Mouse (Mus musculus): ENCODE results near the gene Rnf17. TPM values are rescaled to one million over a fixed set of nuclear protein-coding genes. Genes with fewer than 3 reads are reported as not detected.

The Rnf17 gene
- polyA plus RNA-seq, 1 experiment from 2014 or later: 1.3 TPM

DNA sequence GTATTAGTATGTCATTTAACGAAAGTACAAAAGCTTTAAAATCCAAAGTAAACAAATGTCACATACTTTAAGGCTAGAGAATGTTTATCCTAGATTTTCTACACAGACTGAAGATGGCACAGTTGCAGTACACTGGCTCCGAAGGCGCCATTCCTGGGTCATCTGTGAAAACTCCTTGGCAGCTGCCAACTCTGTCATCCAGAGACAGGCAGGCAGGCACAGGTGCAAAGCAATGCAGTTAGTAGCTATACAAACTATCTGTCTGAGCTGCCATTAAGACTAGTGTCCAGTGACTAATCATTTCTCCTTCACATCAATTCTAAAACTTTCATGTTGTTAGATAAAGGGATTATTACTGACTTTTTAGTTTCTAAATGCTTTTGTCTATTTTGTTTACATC lies 156.8 kb downstream of the Rnf17 start:
- H3K27ac ChIP-seq: no peak overlapping the region
- no peak overlapping the region for H3K9ac ChIP-seq (ENCODE audit: low read depth, low read length)
- ATAC-seq (replicated peaks; ENCODE audit: low FRiP score, low read depth) (no peak), DNase-seq (ENCODE audit: low spot score) (no peak)
- no peaks in the 10 kb centered on the region for H3K4me1 ChIP-seq (replicated peaks; ENCODE audit: insufficient read depth, low read length)
- no peaks in the 10 kb centered on the region for H3K9me3 ChIP-seq (replicated peaks; ENCODE audit: low read length)
- TF ChIP-seq CTCF (IDR thresholded peaks at IDR 0.05; ENCODE audit: low read depth): no peak
- 87% methylated on average over 3 of the region's 3 CpGs for WGBS
- H3K4me2 ChIP-seq (ENCODE audit: low read length): no peak overlapping the region
- no peaks in the 10 kb centered on the region for H3K27me3 ChIP-seq (ENCODE audit: insufficient read depth, low read length)
- H3K36me3 ChIP-seq (ENCODE audit: insufficient read depth, low read length): peaks cover 5% of the 10 kb centered on the region; the same call in 1 of the 2 replicates
- H3K4me3 ChIP-seq (replicated peaks; ENCODE audit: low read depth, low read length): no peak overlapping the region

DNA sequence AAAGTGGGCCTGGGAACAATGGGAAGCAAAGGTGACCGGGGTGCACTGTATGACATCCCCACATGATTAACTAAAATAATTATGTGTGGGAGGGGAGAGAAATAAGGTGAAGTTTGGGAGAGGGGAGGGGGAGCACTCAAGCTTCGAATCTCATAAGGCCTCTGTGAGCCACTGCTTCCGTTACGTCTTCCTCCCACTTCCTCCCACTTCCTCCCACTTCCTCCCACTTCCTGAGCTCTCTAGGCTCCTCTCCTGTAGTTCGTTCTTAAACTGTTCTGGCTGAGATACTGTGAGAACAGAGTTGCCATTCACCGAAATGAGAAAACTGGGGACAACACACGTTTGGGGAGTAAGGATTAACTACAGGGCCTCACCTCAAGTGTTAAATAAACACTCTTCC lies 165.1 kb downstream of the Rnf17 start:
- Histone ChIP-seq H3K4me1 (replicated peaks; ENCODE audit: insufficient read depth, low read length) (no peaks in the 10 kb centered on the region), H3K36me3 (ENCODE audit: insufficient read depth, low read length) (peaks cover 5% of the 10 kb centered on the region; the same call in 1 of the 2 replicates), H3K4me2 (ENCODE audit: low read length) (peak overlapping the region; percentile 6; the same call in 1 of the 2 replicates), H3K9me3 (replicated peaks; ENCODE audit: low read length) (no peaks in the 10 kb centered on the region), H3K27ac (no peak overlapping the region), H3K4me3 (replicated peaks; ENCODE audit: low read depth, low read length) (no peak overlapping the region), H3K9ac (ENCODE audit: low read depth, low read length) (no peak overlapping the region), H3K27me3 (ENCODE audit: insufficient read depth, low read length) (no peaks in the 10 kb centered on the region)
- WGBS: 34% methylated on average over 7 of the region's 7 CpGs
- ATAC-seq (replicated peaks; ENCODE audit: low FRiP score, low read depth) (no peak), DNase-seq (ENCODE audit: low spot score) (peak; percentile 19)
- TF ChIP-seq CTCF (IDR thresholded peaks at IDR 0.05; ENCODE audit: low read depth): no peak

DNA sequence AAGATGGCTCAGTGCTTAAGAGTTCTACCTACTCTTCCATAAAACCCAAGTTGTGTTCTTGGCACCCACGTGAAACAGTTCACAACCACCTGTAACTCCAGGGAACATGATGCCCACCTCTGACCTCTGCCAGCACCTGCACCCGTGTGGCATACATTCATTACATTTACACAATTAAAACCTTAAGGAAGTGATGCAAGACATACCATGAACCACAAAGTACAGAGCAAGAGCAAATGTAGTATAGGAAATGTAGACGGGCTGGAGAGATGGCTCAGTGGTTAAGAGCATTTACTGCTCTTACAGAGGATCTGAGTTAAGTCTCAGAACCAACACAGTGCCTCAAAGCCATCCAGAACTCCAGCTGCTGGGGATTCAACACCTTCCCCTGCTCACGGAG lies 166.7 kb downstream of the Rnf17 start:
- TF ChIP-seq CTCF (IDR thresholded peaks at IDR 0.05; ENCODE audit: low read depth): no peak
- Histone ChIP-seq H3K4me3 (replicated peaks; ENCODE audit: low read depth, low read length) (no peak overlapping the region), H3K4me2 (ENCODE audit: low read length) (no peak overlapping the region), H3K36me3 (ENCODE audit: insufficient read depth, low read length) (peaks cover under 1% of the 10 kb centered on the region; the same call in 1 of the 2 replicates), H3K9ac (ENCODE audit: low read depth, low read length) (no peak overlapping the region), H3K27ac (no peak overlapping the region), H3K27me3 (ENCODE audit: insufficient read depth, low read length) (no peaks in the 10 kb centered on the region), H3K9me3 (replicated peaks; ENCODE audit: low read length) (no peaks in the 10 kb centered on the region), H3K4me1 (replicated peaks; ENCODE audit: insufficient read depth, low read length) (no peaks in the 10 kb centered on the region)
- ATAC-seq (replicated peaks; ENCODE audit: low FRiP score, low read depth) (no peak), DNase-seq (ENCODE audit: low spot score) (no peak)
- 63% methylated on average over 4 of the region's 4 CpGs for WGBS

DNA sequence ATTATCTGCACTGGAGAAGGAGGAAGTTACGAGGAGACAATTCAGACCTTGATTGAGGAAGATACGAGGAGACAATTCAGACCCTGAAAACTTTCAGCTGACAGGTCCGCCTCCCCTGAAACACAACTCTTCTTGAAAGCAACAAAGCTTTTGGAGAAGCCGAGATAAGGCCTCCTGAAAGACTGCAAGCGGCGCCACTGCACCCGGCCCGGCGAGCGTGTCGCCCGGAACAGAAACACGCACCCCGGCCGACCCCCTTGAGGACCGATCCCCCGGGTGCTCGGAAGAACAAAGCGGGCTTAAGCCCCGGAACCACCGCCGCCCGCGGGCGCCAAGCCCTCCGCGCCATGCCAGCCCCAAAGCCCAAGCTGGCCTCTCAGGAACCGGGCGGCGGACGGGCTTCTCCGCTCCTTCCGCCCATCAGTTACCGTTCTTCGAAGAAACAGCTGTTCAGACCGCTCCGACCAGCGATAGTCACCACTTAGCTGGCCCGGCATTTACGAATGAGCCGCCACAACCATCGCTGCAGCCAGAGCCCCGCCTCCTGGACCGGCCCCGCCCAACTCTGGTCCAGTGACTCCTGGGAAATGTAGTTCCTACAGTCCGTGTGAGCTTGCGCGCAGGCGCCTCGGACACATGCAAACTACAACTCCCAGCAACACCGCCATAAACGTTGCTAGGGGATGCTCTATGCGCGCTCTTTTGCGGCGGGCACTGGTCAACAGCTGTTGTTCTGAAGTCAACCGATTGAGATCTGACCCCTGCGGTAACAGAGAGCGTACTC lies 169.1 kb downstream of the Rnf17 start:
- peak; percentile 96 for ATAC-seq (replicated peaks; ENCODE audit: low FRiP score, low read depth)
- WGBS: under 1% methylated on average over 59 of the region's 59 CpGs
- TF ChIP-seq CTCF (IDR thresholded peaks at IDR 0.05; ENCODE audit: low read depth): no peak
- Histone ChIP-seq H3K9me3 (replicated peaks; ENCODE audit: low read length) (no peaks in the 10 kb centered on the region), H3K4me3 (replicated peaks; ENCODE audit: low read depth, low read length) (peak overlapping the region; percentile 75), H3K27me3 (ENCODE audit: insufficient read depth, low read length) (no peaks in the 10 kb centered on the region), H3K36me3 (ENCODE audit: insufficient read depth, low read length) (no peaks in the 10 kb centered on the region), H3K4me1 (replicated peaks; ENCODE audit: insufficient read depth, low read length) (peaks cover 4% of the 10 kb centered on the region; the same call in 1 of the 2 replicates), H3K27ac (0 out of 2 replicates have a peak overlapping the region, but pooled peaks have one; percentile 21), H3K4me2 (ENCODE audit: low read length) (peak overlapping the region; percentile 85), H3K9ac (ENCODE audit: low read depth, low read length) (peak overlapping the region; percentile 61)
- DNase-seq (ENCODE audit: low spot score): peak; percentile 98

DNA sequence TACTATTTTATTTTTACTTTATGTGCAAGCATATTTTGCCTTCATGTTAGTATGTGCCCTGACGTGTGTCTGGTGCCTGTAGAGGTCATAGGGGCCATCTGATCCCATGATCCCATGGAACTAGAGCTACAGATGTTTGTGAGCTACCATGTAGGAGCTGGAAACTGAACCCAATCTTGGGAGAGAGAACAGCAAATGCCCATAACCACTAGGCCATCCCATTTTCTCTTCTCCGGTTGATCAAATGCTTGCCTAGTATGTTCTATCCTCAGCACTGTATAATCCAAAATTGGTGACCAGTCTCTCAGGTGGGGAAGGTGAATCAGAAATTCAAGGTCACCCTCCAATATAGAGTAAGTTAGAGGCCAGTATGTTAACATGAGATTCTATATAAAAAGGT lies 170.2 kb downstream of the Rnf17 start:
- no peak overlapping the region for H3K27ac ChIP-seq
- DNase-seq (ENCODE audit: low spot score): no peak
- no peak overlapping the region for H3K4me3 ChIP-seq (replicated peaks; ENCODE audit: low read depth, low read length)
- H3K27me3 ChIP-seq (ENCODE audit: insufficient read depth, low read length): no peaks in the 10 kb centered on the region
- H3K9me3 ChIP-seq (replicated peaks; ENCODE audit: low read length): no peaks in the 10 kb centered on the region
- H3K9ac ChIP-seq (ENCODE audit: low read depth, low read length): no peak overlapping the region
- no peak overlapping the region for H3K4me2 ChIP-seq (ENCODE audit: low read length)
- WGBS: 72% methylated on average over 2 of the region's 2 CpGs
- ATAC-seq (replicated peaks; ENCODE audit: low FRiP score, low read depth): no peak
- peaks cover 5% of the 10 kb centered on the region; the same call in 1 of the 2 replicates for H3K4me1 ChIP-seq (replicated peaks; ENCODE audit: insufficient read depth, low read length)
- H3K36me3 ChIP-seq (ENCODE audit: insufficient read depth, low read length): no peaks in the 10 kb centered on the region
- TF ChIP-seq CTCF (IDR thresholded peaks at IDR 0.05; ENCODE audit: low read depth): no peak

Other genes starting within 250 kb of the Rnf17 start
- gene Gzmg, start 243.0 kb upstream of the Rnf17 start, polyA plus RNA-seq (2015; fragmentation: Nextera tagmentation; extraction: Ambion mirVana): not detected in 2 replicates
- gene Gzmn, start 228.0 kb upstream of the Rnf17 start, polyA plus RNA-seq (2015; fragmentation: Nextera tagmentation; extraction: Ambion mirVana): not detected in 2 replicates
- not detected in 2 replicates for gene Gzmf, start 191.2 kb upstream of the Rnf17 start, polyA plus RNA-seq (2015; fragmentation: Nextera tagmentation; extraction: Ambion mirVana)
- not detected in 2 replicates for gene Gzmc, start 167.9 kb upstream of the Rnf17 start, polyA plus RNA-seq (2015; fragmentation: Nextera tagmentation; extraction: Ambion mirVana)
- 0.09 TPM in 1 of 2 replicates, not detected in the other for gene Gzmb, start 140.3 kb upstream of the Rnf17 start, polyA plus RNA-seq (2015; fragmentation: Nextera tagmentation; extraction: Ambion mirVana)
- 19.9 and 23.4 TPM in 2 replicates for gene Atp12a, start 37.5 kb upstream of the Rnf17 start, polyA plus RNA-seq (2015; fragmentation: Nextera tagmentation; extraction: Ambion mirVana)
- gene Cenpj, start 172.8 kb downstream of the Rnf17 start, polyA plus RNA-seq (2015; fragmentation: Nextera tagmentation; extraction: Ambion mirVana): 6.9 and 7.2 TPM in 2 replicates
- 8.2 TPM in 2 replicates for gene Parp4, start 173.0 kb downstream of the Rnf17 start, polyA plus RNA-seq (2015; fragmentation: Nextera tagmentation; extraction: Ambion mirVana)